Mouse (Mus musculus): Measurements from ENCODE around the gene Gm13285. TPM values are rescaled to one million over a fixed set of nuclear protein-coding genes. Genes with fewer than 3 reads are reported as not detected.
"Not testable (repeated sequence)": the region's sequence is repeated elsewhere in the genome, so short reads cannot be mapped to it uniquely, and the experiment has no call there.

Gm13285 gene
- total RNA-seq, 2 experiments from 2014 or later = not detected

GRCm38 (mm10) chr4:88791250-88791649, 8.2 kb upstream of the Gm13285 start, which contains the start of gene Gm13278:
Gene Gm13278 (plus strand): TSS chr4:88791550.
- intact Hi-C loops (cut with DNase I); DNase-seq (ENCODE audit: low spot score in 2 of 2): not testable (repeated sequence)

- intact Hi-C loops (cut with DNase I) = not testable (repeated sequence)
- DNase-seq (ENCODE audit: low spot score in 2 of 2) = peak; percentile 20 to 41
These were observed 5.4 kb upstream of the Gm13285 start, which contains the start of gene Gm13275 for GRCm38 (mm10) chr4:88793936-88794675. Gene Gm13275 (plus strand): TSS chr4:88794487.

- DNase-seq (ENCODE audit: low spot score in 2 of 2); intact Hi-C loops (cut with DNase I): not testable (repeated sequence)
These were observed 2.4 kb upstream of the Gm13285 start, which contains the start of gene Gm13279 for GRCm38 (mm10) chr4:88797097-88797496. Gene Gm13279 (plus strand): TSS chr4:88797397.

GRCm38 (mm10) chr4:88802954-88803353, 3.5 kb downstream of the Gm13285 start, which contains the start of gene Gm13287:
Gene Gm13287 (plus strand): TSS chr4:88803254.
- intact Hi-C loops (cut with DNase I); DNase-seq (ENCODE audit: low spot score in 2 of 2): not testable (repeated sequence)

GRCm38 (mm10) chr4:88805231-88805630, 5.8 kb downstream of the Gm13285 start, which contains the start of gene Gm13288:
Gene Gm13288 (plus strand): TSS chr4:88805531.
- DNase-seq (ENCODE audit: low spot score in 2 of 2); intact Hi-C loops (cut with DNase I): not testable (repeated sequence)

GRCm38 (mm10) chr4:88805761-88806160, 6.3 kb downstream of the Gm13285 start:
- intact Hi-C loops (cut with DNase I); DNase-seq (ENCODE audit: low spot score in 2 of 2): not testable (repeated sequence)

- intact Hi-C loops (cut with DNase I) = no loop called here
- no peak for DNase-seq (ENCODE audit: low spot score in 2 of 2)
These were observed 16.5 kb downstream of the Gm13285 start, which contains the start of gene Ifna7 for GRCm38 (mm10) chr4:88815928-88816327. Gene Ifna7 (plus strand): TSS chr4:88816228.

- DNase-seq (ENCODE audit: low spot score in 2 of 2) = no peak
- intact Hi-C loops (cut with DNase I) = no loop called here
These were observed 20.2 kb downstream of the Gm13285 start, which contains the start of gene Ifna11 for GRCm38 (mm10) chr4:88819659-88820058. Gene Ifna11 (plus strand): TSS chr4:88819959.

GRCm38 (mm10) chr4:88822995-88823394, 23.5 kb downstream of the Gm13285 start:
- intact Hi-C loops (cut with DNase I) = no loop called here
- peak; percentile 9 to 37 for DNase-seq (ENCODE audit: low spot score in 2 of 2)

- DNase-seq (ENCODE audit: low spot score in 2 of 2); intact Hi-C loops (cut with DNase I): not testable (repeated sequence)
These were observed 27.7 kb downstream of the Gm13285 start, which contains the start of gene Ifna6 for GRCm38 (mm10) chr4:88827116-88827515. Gene Ifna6 (plus strand): TSS chr4:88827416.

- DNase-seq (ENCODE audit: low spot score in 2 of 2) = peak; percentile 46 to 51
- intact Hi-C loops (cut with DNase I) = no loop called here
These were observed 31.1 kb downstream of the Gm13285 start for GRCm38 (mm10) chr4:88830523-88830922.

- DNase-seq (ENCODE audit: low spot score in 2 of 2); intact Hi-C loops (cut with DNase I): not testable (repeated sequence)
These were observed 35.8 kb downstream of the Gm13285 start, which contains the start of gene Ifna5 for GRCm38 (mm10) chr4:88835225-88835624. Gene Ifna5 (plus strand): TSS chr4:88835525.

- intact Hi-C loops (cut with DNase I) = no loop called here
- peak; percentile 6 to 8 for DNase-seq (ENCODE audit: low spot score in 2 of 2)
These were observed 39.4 kb downstream of the Gm13285 start for GRCm38 (mm10) chr4:88838828-88839227.

- no peak for DNase-seq (ENCODE audit: low spot score in 2 of 2)
- intact Hi-C loops (cut with DNase I) = no loop called here
These were observed 40.6 kb downstream of the Gm13285 start for GRCm38 (mm10) chr4:88840058-88840457.

GRCm38 (mm10) chr4:88841438-88841911, 42.0 kb downstream of the Gm13285 start, which contains the start of gene Ifna4:
Gene Ifna4 (plus strand): TSS chr4:88841861.
- intact Hi-C loops (cut with DNase I) = no loop called here
- no peak for DNase-seq (ENCODE audit: low spot score in 2 of 2)

- DNase-seq (ENCODE audit: low spot score in 2 of 2) = no peak
- intact Hi-C loops (cut with DNase I) = no loop called here
These were observed 45.9 kb downstream of the Gm13285 start for GRCm38 (mm10) chr4:88845334-88845733.

GRCm38 (mm10) chr4:88849698-88850097, 50.2 kb downstream of the Gm13285 start, which contains the start of gene Ifna1:
Gene Ifna1 (plus strand): TSS chr4:88850087.
- intact Hi-C loops (cut with DNase I) = no loop called here

More at GRCm38 (mm10) chr4:88849698-88850097, 50.2 kb downstream of the Gm13285 start, which contains the start of gene Ifna1:
- no peak for DNase-seq (ENCODE audit: low spot score in 2 of 2)
